Mouse (Mus musculus) liver, postnatal 0 days (tissue): Measurements from ENCODE around the gene Slc25a19. TPM values are rescaled to one million over a fixed set of nuclear protein-coding genes. Genes with fewer than 3 reads are reported as not detected.
A peak's percentile ranks its signal among the peaks of the same experiment; 100 is the strongest.

ENCODE experiments used
- ATAC-seq: fragments of 200-750 bp; cut with Nextera tagmentation; 2 replicates; pipeline ENCODE4 v1.8.0; 2017; ENCODE audit warnings: mild to moderate bottlenecking, moderate library complexity
- DNase-seq: peaks from one replicate; pipeline ENCODE4 v3.0.0-alpha.2; 2016
- H3K27ac ChIP-seq: fragments of 300-500 bp; sonication (generic); 2 replicates; pipeline ENCODE4 v1.5.1; 2014; ENCODE audit warnings: antibody characterized with exemption, moderate library complexity, mild to moderate bottlenecking, low read depth
- H3K27me3 ChIP-seq: fragments of 300-500 bp; sonication (generic); 2 replicates; pipeline ENCODE4 v1.6.1; 2014; ENCODE audit warnings: low read length, control low read depth, mixed read lengths; ENCODE audit not compliant: insufficient read depth
- H3K36me3 ChIP-seq: fragments of 300-500 bp; sonication (generic); replicated peaks from 2 replicates; pipeline ENCODE4 v1.6.1; 2014; ENCODE audit warnings: mild to moderate bottlenecking, control low read depth, low read length, moderate library complexity, mixed read lengths; ENCODE audit not compliant: insufficient read depth
- H3K4me1 ChIP-seq: fragments of 300-500 bp; sonication (generic); 2 replicates; pipeline ENCODE4 v1.6.1; 2014; ENCODE audit warnings: antibody characterized with exemption, mild to moderate bottlenecking, control low read depth; ENCODE audit not compliant: insufficient read depth
- H3K4me2 ChIP-seq: fragments of 300-500 bp; sonication (generic); 2 replicates; pipeline ENCODE4 v1.6.1; 2014; ENCODE audit warnings: low read depth, mild to moderate bottlenecking, low read length, moderate library complexity, mixed read lengths
- H3K4me3 ChIP-seq: fragments of 300-500 bp; sonication (generic); 2 replicates; pipeline ENCODE4 v1.5.1; 2014; ENCODE audit warnings: low read depth, low read length
- H3K9ac ChIP-seq: fragments of 300-500 bp; sonication (generic); replicated peaks from 2 replicates; pipeline ENCODE4 v1.6.1; 2014; ENCODE audit warnings: mild to moderate bottlenecking, moderate library complexity
- H3K9me3 ChIP-seq: fragments of 300-500 bp; sonication (generic); 2 replicates; pipeline ENCODE4 v1.6.1; 2016; ENCODE audit warnings: mild to moderate bottlenecking, control low read depth, low read length, mixed read lengths
- CTCF ChIP-seq: sonication (generic); IDR thresholded peaks from 2 replicates; pipeline ENCODE4 v1.5.1; 2016; ENCODE audit warnings: antibody characterized with exemption, low read depth
- EP300 ChIP-seq: IDR thresholded peaks from 2 replicates; pipeline ENCODE4 v1.6.1; 2016; ENCODE audit warnings: antibody characterized with exemption, low read depth, mild to moderate bottlenecking
- WGBS: fragments of 180-500 bp; shearing (Covaris S2); extraction: QIAGEN DNeasy Blood & Tissue Kit; methylation state at CpG from one replicate; pipeline ENCODE4 v1.1.7; 2014; ENCODE audit not compliant: insufficient replicate concordance; 5-methylcytosine and 5-hydroxymethylcytosine counted together
- polyA plus RNA-seq: library from polyadenylated mRNA; unstranded; fragments of >200 nt; fragmentation: Nextera tagmentation; extraction: Ambion mirVana; gene quantifications from 2 replicates; pipeline ENCODE4 v1.2.1, GENCODE M21; 2015

The Slc25a19 gene
- polyA plus RNA-seq, 1 experiment from 2014 or later: 6.9 TPM

GRCm38 (mm10) chr11:115616893-115617292 lies 11.2 kb downstream of the Slc25a19 start:
- H3K36me3 ChIP-seq: peaks cover 22% of the 10 kb centered on the region
- no peak overlapping the region for H3K4me2 ChIP-seq
- no peak for ATAC-seq
- TF ChIP-seq EP300: no peak
- no peak for TF ChIP-seq CTCF
- no peak overlapping the region for H3K9ac ChIP-seq
- H3K4me1 ChIP-seq: peaks cover 9% of the 10 kb centered on the region
- no peak overlapping the region for H3K4me3 ChIP-seq
- H3K27ac ChIP-seq: no peak overlapping the region
- no peaks in the 10 kb centered on the region for H3K9me3 ChIP-seq
- no peak for DNase-seq
- 75% methylated on average over 6 of the region's 6 CpGs for WGBS
- H3K27me3 ChIP-seq: no peaks in the 10 kb centered on the region

GRCm38 (mm10) chr11:115616371-115616770 lies 11.7 kb downstream of the Slc25a19 start:
- H3K4me2 ChIP-seq: no peak overlapping the region
- no peak overlapping the region for H3K9ac ChIP-seq
- peaks cover 20% of the 10 kb centered on the region for H3K36me3 ChIP-seq
- no peak overlapping the region for H3K4me3 ChIP-seq
- WGBS: 85% methylated on average over 7 of the region's 7 CpGs
- no peak for ATAC-seq
- no peak for TF ChIP-seq CTCF
- TF ChIP-seq EP300: no peak
- H3K9me3 ChIP-seq: no peaks in the 10 kb centered on the region
- H3K27me3 ChIP-seq: no peaks in the 10 kb centered on the region
- no peak for DNase-seq
- H3K4me1 ChIP-seq: peaks cover 15% of the 10 kb centered on the region
- H3K27ac ChIP-seq: no peak overlapping the region

GRCm38 (mm10) chr11:115615875-115616274 lies 12.2 kb downstream of the Slc25a19 start:
- no peak overlapping the region for H3K27ac ChIP-seq
- 86% methylated on average over 6 of the region's 6 CpGs for WGBS
- TF ChIP-seq CTCF: no peak
- no peak for TF ChIP-seq EP300
- no peaks in the 10 kb centered on the region for H3K27me3 ChIP-seq
- H3K4me2 ChIP-seq: no peak overlapping the region
- ATAC-seq (no peak), DNase-seq (no peak)
- H3K4me1 ChIP-seq: peaks cover 19% of the 10 kb centered on the region
- no peak overlapping the region for H3K4me3 ChIP-seq
- H3K9me3 ChIP-seq: no peaks in the 10 kb centered on the region
- peaks cover 15% of the 10 kb centered on the region for H3K36me3 ChIP-seq
- H3K9ac ChIP-seq: no peak overlapping the region

- H3K27ac ChIP-seq: no peak overlapping the region
- WGBS: 76% methylated on average over 14 of the region's 15 CpGs
- H3K4me2 ChIP-seq: no peak overlapping the region
- TF ChIP-seq EP300 (no peak), CTCF (no peak)
- ATAC-seq (no peak), DNase-seq (peak; percentile 12)
- peaks cover 19% of the 10 kb centered on the region for H3K4me1 ChIP-seq
- H3K4me3 ChIP-seq: no peak overlapping the region
- peaks cover 11% of the 10 kb centered on the region for H3K36me3 ChIP-seq
- no peaks in the 10 kb centered on the region for H3K9me3 ChIP-seq
- H3K9ac ChIP-seq: no peak overlapping the region
- H3K27me3 ChIP-seq: no peaks in the 10 kb centered on the region
Observed at GRCm38 (mm10) chr11:115615108-115615825, 12.8 kb downstream of the Slc25a19 start.

GRCm38 (mm10) chr11:115614346-115615107 lies 13.6 kb downstream of the Slc25a19 start:
- peaks cover 19% of the 10 kb centered on the region for H3K4me1 ChIP-seq
- no peak for DNase-seq

DNA sequence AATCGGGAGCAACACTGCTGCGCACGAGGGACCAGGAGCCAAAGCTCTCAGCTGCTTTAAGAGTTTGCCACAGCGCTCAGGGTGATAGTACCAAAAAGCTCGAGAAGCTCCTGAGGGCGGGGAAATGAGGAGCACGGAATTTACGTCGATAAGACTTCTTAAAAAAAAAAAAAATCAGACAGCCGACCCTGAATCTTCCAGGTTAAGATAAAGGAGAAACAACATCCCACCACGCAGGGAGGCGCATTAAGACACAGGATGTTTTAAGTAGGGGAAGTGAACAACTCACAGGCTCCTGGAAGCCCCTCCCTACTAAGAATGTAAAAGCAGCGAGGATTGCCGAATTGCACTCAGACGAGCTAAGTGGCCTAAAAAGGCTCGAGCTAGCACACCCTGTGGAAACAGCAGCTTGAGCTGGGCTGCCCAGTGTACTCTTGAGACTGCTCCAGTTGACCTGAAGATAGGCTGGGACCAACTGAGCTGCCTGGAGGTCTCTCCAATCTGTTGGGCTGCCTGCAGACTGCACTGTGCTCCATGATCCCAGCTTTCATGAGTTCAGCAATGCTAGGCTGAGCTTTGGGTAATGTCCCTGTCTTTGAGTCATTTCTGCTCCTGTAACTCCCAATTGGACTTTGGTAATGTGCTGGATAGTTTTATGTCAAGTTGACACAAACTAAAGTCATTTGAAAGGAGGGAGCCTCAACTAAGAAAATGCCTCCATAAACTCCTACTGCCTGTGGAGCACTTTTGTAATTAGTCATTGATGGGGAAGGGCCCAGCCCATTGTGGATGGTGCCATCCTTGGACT lies 14.8 kb downstream of the Slc25a19 start:
- TF ChIP-seq EP300: no peak
- H3K4me3 ChIP-seq: peak overlapping the region; percentile 62
- peak overlapping the region; percentile 99 for H3K27ac ChIP-seq
- H3K9me3 ChIP-seq: no peaks in the 10 kb centered on the region
- peaks cover 19% of the 10 kb centered on the region for H3K4me1 ChIP-seq
- DNase-seq (peak; percentile 37), ATAC-seq (peak; percentile 3)
- no peaks in the 10 kb centered on the region for H3K27me3 ChIP-seq
- WGBS: under 1% methylated on average over 16 of the region's 16 CpGs
- peak overlapping the region; percentile 97 for H3K4me2 ChIP-seq
- H3K36me3 ChIP-seq: peaks cover 25% of the 10 kb centered on the region
- peak overlapping the region; percentile 81 for H3K9ac ChIP-seq

More at GRCm38 (mm10) chr11:115614346-115615107, 13.6 kb downstream of the Slc25a19 start:
- 80% methylated on average over 10 of the region's 10 CpGs for WGBS
- no peak overlapping the region for H3K27ac ChIP-seq
- no peak for TF ChIP-seq CTCF
- no peak for TF ChIP-seq EP300
- no peak overlapping the region for H3K4me2 ChIP-seq
- H3K9ac ChIP-seq: no peak overlapping the region
- ATAC-seq: no peak
- H3K27me3 ChIP-seq: no peaks in the 10 kb centered on the region
- no peak overlapping the region for H3K4me3 ChIP-seq
- H3K36me3 ChIP-seq: peaks cover 13% of the 10 kb centered on the region
- no peaks in the 10 kb centered on the region for H3K9me3 ChIP-seq
